Mouse (Mus musculus) left cerebral cortex, postnatal 4 days (tissue): Measurements from ENCODE around the gene Spaca3. TPM values are rescaled to one million over a fixed set of nuclear protein-coding genes. Genes with fewer than 3 reads are reported as not detected.
A peak's percentile ranks its signal among the peaks of the same experiment; 100 is the strongest.

Source experiments
- DNase-seq: peaks from one replicate; pipeline ENCODE4 v3.0.0-alpha.2; 2022
- intact Hi-C: fragments of 180-260 bp; cut with DNase I; formaldehyde crosslinking; loops from one replicate; pipeline ENCODE4 v1.15.1; 2025
- total RNA-seq, 2 experiments: library from RNA; stranded (reverse); gene quantifications; 2 replicates each; pipeline ENCODE4 v1.2.3; 2021

Spaca3 gene
- total RNA-seq, 2 experiments from 2014 or later, result not detected

DNA sequence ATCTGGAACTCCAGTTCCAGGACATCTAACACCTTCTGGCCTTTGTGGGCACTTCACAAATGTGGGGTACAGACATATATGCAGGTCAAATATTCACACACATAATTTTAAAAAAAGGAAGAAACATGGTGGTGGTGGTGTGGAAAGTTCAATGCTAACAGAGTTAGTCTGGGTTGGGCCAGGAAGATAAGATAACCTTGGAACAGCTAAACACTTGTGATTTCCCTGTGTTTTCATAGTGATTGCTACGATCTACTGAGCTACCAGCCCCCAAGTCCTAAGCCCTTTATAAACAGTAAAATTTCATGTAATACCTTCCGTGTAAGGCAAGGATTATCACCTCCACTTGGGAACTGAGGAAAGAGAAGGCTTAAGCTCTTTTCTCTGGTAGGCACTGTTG is 1.3 kb upstream of the Spaca3 start:
- intact Hi-C loops, result no loop called here

DNA sequence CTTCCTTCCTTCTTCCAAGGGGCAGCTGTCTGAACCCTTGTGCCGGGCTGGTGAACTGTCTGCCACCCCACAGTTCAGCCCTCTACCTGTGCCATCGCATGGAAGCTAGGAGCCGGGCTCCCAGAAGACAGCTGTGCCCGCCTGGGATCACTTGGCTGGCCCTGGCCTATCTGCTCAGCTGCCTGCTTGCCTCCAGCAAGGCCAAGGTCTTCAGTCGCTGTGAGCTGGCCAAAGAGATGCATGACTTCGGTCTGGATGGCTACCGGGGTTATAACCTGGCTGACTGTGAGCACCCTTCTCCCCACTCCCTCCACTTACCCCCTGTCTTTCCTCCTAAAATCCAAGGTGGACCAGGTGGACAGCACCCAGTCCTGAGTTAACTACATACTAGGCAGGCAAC is 4.8 kb downstream of the Spaca3 start:
- intact Hi-C loops, result no loop called here

More for the DNA sequence above, 1.3 kb upstream of the Spaca3 start:
- no peak for DNase-seq

DNA sequence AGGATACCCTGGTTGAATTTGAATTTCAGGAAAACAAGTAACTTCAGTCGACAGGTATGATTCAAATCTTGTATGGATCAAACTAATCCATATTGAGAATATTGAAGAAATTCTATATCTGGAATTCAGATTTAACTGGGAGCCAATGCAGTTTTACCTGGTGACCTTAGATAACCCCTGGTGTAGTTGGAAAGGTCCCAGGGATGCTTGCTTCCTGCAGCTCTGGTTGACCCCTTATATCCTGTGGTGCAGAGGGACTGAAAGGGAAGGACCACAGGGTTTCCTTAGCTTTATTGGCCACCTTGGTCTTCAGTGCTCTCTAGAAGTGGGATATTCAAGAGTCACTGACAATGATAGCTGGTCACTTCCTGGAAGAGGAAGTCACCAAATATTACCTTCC is 9.9 kb downstream of the Spaca3 start:
- intact Hi-C loops, result no loop called here
- no peak for DNase-seq

More for the DNA sequence above, 4.8 kb downstream of the Spaca3 start:
- no peak for DNase-seq

DNA sequence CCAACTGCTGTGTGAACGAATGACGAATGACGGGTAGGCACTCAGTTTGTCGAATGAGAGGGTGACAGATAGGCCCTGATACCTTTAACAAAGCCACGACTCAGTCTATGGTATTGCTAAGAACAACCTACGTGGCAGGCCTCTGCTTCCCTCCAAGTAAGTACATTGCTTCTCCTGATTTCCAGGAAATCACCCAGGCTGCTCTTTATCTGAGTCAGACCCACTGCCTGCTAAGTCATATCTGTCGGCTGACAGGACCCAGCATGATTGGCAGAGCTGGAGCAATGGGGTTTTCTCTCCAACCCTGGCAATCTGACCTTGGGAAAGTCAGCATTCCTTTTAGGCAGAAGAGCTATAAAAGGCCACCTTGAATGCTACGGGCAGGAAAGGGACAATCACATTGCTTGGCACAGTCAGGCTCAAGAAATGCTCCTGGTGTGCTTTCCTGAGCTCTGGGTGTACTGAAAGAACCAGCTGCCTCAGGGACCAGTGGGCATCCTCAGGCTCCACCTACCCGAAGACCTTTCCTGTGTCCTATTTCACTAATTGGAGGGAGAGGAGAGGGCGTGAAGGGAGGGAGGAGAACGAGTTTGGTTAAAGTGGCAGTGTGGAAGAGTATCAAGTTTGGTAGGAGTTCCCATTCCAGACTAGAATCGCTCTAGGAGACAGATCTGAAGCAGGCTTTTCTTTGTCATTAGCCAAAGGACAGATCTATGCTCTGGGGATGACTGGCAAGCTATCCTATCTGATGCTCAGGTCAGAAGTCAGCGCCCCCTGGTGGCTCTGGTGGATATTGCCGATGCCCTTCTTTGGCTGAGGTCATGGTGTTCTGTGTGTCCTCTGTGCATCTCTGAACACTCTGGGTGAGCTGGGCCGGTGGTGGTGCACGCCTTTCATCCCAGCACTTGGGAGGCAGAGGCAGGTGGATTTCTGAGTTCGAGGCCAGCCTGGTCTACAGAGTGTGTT is 14.6 kb downstream of the Spaca3 start:
- intact Hi-C loops, result no loop called here
- DNase-seq, result peak; percentile 70

DNA sequence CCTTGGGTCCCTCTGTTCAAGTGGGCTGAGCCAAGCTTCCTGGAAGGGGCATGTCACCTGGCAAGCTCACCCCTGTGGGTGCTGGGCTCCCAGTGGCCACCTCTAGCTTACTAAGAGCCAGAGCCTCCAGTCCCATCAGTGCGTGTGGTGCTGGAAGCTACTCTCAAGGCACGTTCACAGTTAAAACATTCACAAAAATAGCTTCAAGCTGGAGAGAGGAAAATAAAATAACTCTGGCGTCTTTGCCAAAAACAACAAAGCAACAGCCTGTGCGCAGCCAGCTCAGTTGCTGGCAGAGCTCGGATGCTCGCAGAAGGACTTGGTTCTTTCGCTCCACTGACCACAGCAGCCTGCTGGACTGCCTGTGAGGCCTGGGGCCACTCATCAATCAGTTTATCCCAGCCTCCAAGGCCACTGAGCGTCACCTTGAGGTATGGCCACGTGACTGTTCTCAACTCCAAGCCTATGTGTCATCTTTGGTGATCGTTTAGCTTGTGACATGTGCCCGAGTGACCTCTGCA is 19.0 kb downstream of the Spaca3 start:
- DNase-seq, result peak; percentile 85
- intact Hi-C loops, result no loop called here

DNA sequence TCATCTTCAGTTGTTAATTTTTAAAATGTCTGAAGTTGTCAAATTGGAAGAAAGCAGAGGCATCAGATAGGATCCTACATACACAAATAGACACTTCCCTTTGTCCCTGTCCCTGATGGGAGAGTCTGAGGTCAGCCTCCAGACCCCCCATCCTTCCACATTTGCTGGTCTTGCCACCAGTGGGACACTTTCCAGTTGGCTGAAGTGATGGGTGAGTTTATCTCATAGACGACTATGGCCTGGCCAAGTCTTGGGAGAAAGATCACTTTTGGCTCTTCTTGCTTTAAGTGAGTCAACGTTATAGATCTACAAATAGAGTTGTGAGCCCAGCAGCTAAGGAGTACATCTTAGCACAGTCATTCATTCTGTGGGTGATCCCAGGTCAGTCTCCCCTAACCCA is 19.9 kb downstream of the Spaca3 start:
- intact Hi-C loops, result no loop called here
- DNase-seq, result no peak

DNA sequence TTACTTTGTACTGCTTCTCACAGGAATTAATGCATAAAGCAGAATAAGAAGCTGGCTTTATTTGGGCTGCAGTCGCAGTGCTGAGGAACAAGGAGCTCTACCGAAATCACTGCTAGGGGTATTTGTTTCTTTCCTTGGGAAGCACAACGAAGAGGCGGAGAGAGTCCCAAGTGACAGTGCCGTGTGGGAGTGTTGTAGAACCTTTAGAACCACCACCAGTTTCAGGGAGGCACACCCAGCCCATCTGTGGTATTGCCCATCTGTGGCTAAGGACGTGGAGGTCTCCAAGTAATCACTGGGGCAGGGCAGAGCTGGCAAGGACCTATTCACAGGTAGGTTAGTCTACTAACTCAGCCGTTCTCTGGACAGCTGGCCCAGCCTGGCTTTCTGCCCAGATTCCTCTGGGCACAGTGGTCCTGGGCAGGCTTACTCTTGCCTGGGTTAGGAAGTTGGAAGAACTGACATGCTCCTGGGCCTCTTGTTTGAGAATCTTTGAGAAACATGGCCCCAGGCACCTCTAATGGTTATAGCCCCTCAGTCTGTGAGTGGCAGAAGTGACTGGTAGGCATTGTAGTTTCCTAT is 24.2 kb downstream of the Spaca3 start:
- intact Hi-C loops, result no loop called here
- peak; percentile 65 for DNase-seq

DNA sequence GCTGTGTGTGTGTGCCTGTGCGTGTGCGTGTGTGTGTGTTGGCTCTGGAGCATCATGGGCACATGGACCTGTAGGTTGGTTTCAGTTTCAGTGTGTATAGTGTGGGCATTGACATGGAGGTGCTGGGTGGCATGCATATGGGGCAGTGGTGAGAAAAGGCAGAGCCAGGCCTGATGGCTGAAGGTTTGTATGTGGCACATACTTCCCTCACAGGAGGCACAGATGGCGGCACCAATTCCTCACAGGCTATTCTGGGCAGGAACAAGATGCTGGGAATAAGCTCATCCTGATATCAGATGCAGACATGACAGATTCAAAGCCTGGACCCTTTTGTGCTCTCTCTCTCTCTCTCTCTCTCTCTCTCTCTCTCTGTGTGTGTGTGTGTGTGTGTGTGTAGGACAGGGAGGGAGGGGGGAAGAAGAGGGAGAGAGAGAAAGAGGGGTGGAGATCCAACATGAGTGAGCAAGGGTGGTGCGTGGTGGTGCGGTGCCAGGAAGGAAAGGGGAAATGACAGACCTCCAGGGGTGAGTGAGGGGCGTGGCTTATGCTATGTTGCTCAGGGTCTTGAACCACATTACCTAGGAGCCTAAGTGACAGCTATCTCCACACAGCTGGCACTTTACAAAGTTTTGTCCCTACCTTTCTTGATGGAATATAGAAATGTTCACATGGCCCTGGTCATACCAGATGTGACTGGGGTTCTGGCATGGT is 26.5 kb downstream of the Spaca3 start:
- peak; percentile 31 for DNase-seq
- intact Hi-C loops, result no loop called here

DNA sequence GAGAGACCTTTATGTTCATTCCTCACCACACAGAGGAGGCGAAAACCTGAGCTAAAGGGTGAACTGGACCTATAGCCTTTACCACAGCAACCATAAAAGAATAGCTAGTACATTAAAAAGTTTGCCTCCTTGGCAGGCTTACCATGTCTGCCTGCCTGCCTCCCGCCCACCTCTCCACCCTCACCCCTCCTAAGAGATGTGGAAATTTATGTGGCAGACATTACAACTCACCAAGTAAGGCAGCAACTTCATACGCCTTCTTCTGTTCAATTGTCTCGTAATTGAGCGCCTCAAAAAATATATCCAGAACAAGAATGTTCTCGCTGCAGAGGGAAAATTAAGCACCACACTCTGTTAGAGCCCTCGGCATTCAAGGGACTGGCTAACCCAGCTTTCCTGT is 28.2 kb downstream of the Spaca3 start:
- intact Hi-C loops, result no loop called here
- DNase-seq, result no peak

DNA sequence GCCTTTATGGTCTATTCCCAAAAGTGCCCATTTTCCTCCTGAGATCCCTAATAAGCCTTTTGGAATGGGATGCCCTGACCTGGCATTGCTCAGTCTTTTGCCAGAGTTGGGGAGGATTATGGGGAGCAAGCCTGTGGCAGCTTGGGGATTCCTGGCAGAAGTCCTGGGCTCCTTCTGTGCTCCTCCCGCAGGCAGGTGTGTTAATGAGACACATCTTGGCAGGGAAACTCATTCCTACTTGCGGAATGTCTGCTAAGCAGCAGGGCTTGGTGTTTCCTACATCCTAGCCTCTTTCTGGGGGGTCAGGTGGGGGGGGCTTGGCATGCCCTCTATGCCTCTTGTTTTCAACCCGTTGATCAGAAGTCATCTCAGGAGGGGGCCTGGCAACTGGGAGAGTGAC is 28.9 kb downstream of the Spaca3 start:
- DNase-seq, result peak; percentile 22
- intact Hi-C loops, result no loop called here

DNA sequence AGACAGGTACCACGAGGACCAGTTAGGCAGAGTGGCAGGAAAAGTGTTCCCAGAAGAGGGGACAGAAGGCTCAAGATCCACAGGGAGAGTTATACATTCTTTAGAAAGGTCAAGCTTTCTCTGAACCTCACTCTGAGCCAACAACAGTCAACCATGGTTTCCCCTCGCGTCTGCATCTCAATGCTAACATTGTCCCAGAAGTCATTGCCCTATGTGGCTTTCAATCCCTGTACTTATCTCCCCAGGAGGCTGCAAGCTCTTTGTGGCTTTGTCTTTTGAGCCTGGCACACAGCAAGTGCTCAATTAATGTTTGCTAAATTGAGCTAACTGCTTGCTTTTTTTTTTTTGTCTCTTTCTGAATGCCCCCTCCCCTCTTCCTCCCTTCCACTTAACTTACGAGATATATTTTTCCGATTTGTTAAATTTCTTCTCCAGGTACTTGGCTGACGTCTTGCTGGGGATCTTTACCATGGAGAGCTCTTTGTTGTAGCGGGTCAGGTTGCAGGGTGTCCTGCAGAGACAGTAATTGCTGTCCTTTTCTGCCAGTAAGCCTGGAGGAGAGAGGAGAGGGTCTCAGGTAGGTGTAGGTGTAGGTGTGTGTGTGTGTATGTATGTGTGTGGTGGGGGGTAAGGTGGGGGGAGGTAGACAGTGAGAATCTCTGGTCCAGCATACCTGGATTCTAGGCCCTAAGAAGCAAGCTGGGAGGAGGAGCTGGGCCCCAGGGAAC is 31.3 kb downstream of the Spaca3 start:
- intact Hi-C loops, result no loop called here
- DNase-seq, result no peak

DNA sequence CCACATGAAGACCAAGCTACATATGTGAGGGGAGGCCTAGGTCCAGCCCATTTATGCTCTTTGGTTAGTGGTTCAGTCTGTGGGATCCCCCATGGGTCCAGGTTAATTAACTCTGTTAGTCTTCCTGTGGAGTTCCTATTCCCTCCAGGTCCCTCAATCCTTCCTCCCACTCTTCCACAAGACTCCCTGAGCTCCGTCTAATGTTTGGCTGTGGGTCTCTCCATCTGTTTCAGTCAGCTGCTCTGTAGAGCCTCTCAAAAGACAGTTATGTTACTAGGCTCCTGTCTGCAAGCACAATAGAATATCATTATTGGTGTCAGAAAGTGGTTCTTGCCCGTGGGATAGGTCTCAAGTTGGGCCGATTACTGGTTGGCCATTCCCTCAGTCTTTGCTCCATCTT is 37.7 kb downstream of the Spaca3 start:
- intact Hi-C loops, result no loop called here
- DNase-seq, result no peak

DNA sequence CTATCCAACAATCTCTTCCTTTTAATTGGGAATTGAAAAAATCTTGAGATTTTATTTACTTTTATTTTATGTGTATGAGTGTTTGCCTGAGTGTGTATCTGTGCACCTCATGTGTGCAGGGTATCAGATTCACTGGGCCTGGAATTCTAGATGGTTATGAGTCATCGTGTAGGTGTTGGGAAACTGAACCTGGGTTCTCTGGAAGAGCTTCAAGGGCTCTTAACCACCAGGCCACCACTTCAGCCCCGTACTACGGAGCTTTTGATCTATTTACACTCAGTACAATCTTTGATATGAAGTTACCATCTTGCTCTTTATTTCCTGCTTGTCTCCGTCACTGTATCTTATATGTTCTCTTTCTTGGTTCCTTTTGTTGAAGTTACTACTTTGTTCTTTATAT is 42.4 kb downstream of the Spaca3 start:
- DNase-seq, result no peak
- intact Hi-C loops, result loop anchor here (5.0 kb wide), 1 partner anchor 252 kb away; no protein-coding TSS in a partner anchor

DNA sequence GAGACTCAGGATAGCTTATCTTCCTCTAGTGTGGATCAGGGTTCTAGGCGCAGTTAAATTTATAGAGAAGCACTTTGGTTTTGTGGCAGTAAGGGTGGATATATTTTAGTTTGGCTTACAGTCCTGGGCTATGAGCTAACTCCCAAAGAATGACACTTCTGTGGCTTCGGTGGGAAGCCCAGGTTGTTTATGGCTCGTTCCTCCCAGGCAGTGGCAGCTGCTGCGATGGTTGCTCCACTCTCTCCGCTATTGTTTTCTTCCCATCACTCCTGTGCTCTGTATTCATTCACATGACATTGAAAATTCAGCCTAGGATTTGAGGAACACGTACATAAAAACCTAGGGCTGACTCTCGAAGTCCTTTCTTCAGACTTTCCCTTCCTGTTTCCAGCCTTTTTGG is 44.5 kb downstream of the Spaca3 start:
- DNase-seq, result no peak
- intact Hi-C loops, result loop anchor here (5.0 kb wide), 1 partner anchor 250 kb away; no protein-coding TSS in a partner anchor

DNA sequence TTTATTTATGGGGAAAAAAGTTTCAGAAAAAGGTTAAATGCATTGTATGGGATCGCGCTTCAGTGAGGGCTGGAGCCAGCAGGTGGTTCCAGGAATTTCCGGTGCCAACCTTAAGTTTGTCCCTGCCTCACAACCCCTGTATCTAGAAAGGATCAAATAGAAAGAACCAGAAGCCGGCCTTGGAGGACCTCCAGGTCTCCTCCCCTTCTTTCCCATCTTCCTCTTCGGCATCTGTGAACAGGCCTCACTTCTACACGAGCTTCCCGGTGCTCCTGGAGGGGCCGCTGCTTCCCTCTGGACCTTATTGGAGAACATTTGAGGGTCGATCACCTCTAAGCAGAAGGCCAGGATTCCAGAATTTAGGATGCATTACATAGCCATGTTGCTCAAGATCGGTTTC is 45.3 kb downstream of the Spaca3 start:
- DNase-seq, result no peak
- intact Hi-C loops, result loop anchor here (5.0 kb wide), 1 partner anchor 249 kb away; no protein-coding TSS in a partner anchor

DNA sequence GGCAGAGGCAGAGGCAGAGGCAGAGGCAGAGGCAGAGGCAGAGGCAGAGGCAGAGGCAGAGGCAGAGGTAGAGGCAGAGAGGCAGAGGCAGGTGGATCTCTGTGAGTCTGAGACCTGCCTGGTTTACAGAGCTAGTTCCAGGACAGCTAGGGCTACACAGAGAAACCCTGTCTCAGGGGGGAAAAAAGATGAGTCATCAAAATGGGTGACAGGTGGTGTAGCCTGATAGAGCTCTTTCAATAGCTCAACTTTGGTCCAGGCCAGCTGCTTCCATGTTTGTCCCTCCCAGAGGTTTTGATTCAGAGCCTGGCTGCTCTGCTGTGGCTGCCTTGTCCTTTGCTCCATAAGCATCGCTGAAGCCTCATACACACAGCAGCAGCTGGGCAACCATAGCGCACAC is 46.4 kb downstream of the Spaca3 start:
- no peak for DNase-seq
- intact Hi-C loops, result loop anchor here (5.0 kb wide), 1 partner anchor 248 kb away; no protein-coding TSS in a partner anchor

DNA sequence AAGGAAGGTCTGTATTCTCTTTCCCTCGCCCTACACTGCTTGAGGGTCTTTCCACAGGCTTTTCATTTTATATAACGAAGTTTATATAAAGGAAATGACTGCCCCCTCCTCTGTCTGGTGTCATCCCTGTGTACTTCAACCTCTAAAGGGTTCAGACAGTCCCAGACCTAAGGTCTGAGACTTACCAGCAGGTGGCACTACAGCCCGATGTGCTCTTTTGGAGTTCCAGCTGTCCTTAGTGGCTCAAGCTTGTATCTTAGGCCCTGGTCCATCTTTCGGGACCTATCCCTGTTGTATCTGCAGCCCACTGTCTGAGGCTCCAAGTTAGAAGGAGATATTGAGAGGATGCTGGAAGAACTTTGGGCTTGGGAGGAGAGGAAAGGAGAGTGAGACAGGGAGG is 48.3 kb downstream of the Spaca3 start:
- intact Hi-C loops, result no loop called here
- DNase-seq, result peak; percentile 83

DNA sequence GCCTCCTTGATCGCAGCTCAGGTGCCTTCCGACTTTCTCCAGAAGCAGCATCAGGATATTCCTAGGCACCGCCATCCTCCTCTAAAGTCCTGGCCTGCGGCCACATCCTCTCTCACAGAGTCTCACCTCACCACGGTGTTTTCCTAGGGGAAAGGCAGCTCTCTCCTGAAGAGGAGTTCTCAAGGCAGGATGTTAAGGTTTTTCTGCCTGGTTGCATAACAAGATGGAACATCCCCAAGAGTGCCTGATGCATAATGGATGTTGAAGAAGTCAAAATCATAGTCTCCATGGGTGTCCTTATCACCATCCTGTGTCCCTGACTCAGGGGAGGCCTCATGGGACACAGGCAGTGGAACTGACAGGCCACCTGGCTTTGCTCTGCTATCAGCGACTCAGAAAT is 49.7 kb downstream of the Spaca3 start:
- intact Hi-C loops, result no loop called here
- DNase-seq, result no peak

DNA sequence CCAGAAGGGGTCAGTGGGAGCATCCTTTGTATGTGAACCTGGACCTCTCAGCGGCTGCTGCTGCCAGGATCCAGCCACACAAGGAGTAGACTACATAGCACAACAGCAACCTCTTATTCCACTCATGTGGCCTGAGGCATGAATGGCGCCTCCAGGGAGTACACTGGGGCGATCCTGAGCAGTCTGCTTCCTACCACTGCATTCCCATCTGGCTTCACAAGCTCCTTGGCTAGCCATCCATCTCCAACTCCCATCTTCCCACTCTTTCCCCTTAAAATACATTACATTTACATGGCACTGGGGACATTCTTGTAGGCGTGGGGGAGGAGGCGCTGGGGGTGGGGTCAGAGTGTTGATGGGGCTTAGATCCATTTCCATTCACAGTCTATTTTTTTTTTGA is 54.6 kb downstream of the Spaca3 start:
- DNase-seq, result no peak
- intact Hi-C loops, result no loop called here

DNA sequence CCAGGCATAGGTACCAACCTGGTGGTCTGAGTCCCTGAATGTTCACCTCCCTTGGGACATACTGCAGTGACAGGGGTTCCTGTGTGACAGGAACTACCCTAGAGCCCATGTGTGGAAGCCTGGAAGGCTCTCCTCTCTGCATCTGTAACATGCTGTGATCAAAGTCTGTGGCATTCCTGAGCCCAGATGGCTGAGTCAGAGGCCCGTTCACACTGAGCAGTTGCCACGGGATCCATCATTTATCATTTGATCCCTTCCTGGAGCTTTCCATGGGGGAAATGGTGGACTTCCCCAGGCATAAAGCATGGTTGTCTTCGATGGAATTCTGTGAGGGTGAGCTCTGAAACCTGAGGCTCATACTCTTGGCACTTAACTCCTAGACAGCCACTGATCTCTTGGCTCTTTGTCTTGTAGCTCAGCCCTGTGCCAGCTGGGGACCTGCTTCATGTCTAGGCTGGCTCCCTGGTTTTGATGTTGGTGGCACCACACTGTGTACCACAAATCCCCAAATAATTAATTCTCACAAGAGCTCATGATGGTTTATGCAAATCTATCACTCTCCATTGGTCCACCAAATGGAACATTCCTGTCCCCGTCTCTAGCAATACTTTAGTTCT is 55.4 kb downstream of the Spaca3 start:
- DNase-seq, result peak; percentile 37
- intact Hi-C loops, result no loop called here
